Mouse (Mus musculus) neural tube, embryonic 11.5 days (tissue): ENCODE measurements around the gene Pole. TPM values are rescaled to one million over a fixed set of nuclear protein-coding genes. Genes with fewer than 3 reads are reported as not detected.
A peak's percentile ranks its signal among the peaks of the same experiment; 100 is the strongest.

Source experiments
- ATAC-seq: fragments of 200-750 bp; cut with Nextera tagmentation; 2 replicates; pipeline ENCODE4 v1.8.0; 2017; ENCODE audit warnings: moderate number of reproducible peaks, mild to moderate bottlenecking, moderate TSS enrichment, moderate library complexity; ENCODE audit not compliant: insufficient read depth, low FRiP score, low TSS enrichment
- DNase-seq: peaks from one replicate; pipeline ENCODE4 v3.0.0-alpha.2; 2015; ENCODE audit warnings: low spot score
- H3K27ac ChIP-seq: fragments of 300-500 bp; sonication (generic); 2 replicates; pipeline ENCODE4 v1.5.1; 2014; ENCODE audit warnings: low read depth, mild to moderate bottlenecking, low read length
- H3K27me3 ChIP-seq: fragments of 300-500 bp; sonication (generic); 2 replicates; pipeline ENCODE4 v1.6.1; 2014; ENCODE audit warnings: mild to moderate bottlenecking, low read length, mixed read lengths; ENCODE audit not compliant: control insufficient read depth, insufficient read depth
- H3K36me3 ChIP-seq: fragments of 300-500 bp; sonication (generic); 2 replicates; pipeline ENCODE4 v1.6.1; 2014; ENCODE audit warnings: mild to moderate bottlenecking, low read length, moderate library complexity, mixed read lengths; ENCODE audit not compliant: control insufficient read depth, insufficient read depth
- H3K4me1 ChIP-seq: fragments of 300-500 bp; sonication (generic); 2 replicates; pipeline ENCODE4 v1.6.1; 2014; ENCODE audit warnings: low read length, mixed read lengths; ENCODE audit not compliant: control insufficient read depth, insufficient read depth
- H3K4me2 ChIP-seq: fragments of 300-500 bp; sonication (generic); 2 replicates; pipeline ENCODE4 v1.6.1; 2014; ENCODE audit warnings: low read depth, mild to moderate bottlenecking, moderate library complexity
- H3K4me3 ChIP-seq: fragments of 300-500 bp; sonication (generic); 2 replicates; pipeline ENCODE4 v1.5.1; 2014; ENCODE audit warnings: low read depth, low read length
- H3K9ac ChIP-seq: fragments of 300-500 bp; sonication (generic); 2 replicates; pipeline ENCODE4 v1.6.1; 2014; ENCODE audit warnings: mild to moderate bottlenecking, low read length
- H3K9me3 ChIP-seq: fragments of 300-500 bp; sonication (generic); 2 replicates; pipeline ENCODE4 v1.6.1; 2016; ENCODE audit warnings: low read length; ENCODE audit not compliant: control insufficient read depth
- WGBS: fragments of 180-500 bp; shearing (Covaris S2); extraction: QIAGEN DNeasy Blood & Tissue Kit; methylation state at CpG from one replicate; pipeline ENCODE4 v1.1.7; 2014; 5-methylcytosine and 5-hydroxymethylcytosine counted together
- polyA plus RNA-seq: library from polyadenylated mRNA; unstranded; fragments of >200 nt; fragmentation: Nextera tagmentation; extraction: Ambion mirVana; gene quantifications from 2 replicates; pipeline ENCODE4 v1.2.1, GENCODE M21; 2014

Pole gene
- polyA plus RNA-seq, 1 experiment from 2014 or later, result 36.4 TPM

DNA sequence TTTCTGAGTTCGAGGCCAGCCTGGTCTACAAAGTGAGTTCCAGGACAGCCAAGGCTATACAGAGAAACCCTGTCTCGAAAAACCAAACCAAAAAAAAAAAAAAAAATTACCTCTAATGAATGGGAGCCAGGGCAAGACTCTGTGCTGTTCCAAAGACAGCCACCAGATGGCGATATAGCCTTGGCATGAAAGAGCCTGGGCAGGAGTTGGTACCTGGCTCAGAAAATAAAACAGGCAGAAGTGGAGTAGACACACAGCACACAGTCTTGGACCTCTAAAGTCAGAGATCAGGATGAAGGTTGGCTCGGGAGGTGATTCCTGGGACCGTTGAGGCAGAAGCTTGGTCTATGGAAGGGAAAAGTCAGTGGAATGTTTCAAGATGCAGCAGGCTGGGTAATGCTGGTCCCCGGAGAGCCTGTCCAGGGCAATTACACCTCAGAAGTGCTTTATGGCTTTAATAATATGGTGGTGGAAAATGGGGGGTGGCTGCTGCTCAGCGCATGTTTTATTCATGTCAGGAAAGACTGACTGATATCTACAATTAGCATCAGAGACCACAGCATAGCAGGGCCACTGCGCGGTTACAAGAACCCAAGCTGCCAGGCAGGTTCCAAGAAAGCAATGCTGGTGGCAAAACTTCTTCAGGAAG lies 71.5 kb downstream of the Pole start:
- peak; percentile 86 for DNase-seq
- H3K4me1 ChIP-seq, result no peaks in the 10 kb centered on the region
- WGBS, result 43% methylated on average over 8 of the region's 9 CpGs
- no peak overlapping the region for H3K4me2 ChIP-seq
- H3K9me3 ChIP-seq, result no peaks in the 10 kb centered on the region
- ATAC-seq, result peak; percentile 36; the same call in 1 of the 2 replicates
- H3K36me3 ChIP-seq, result no peaks in the 10 kb centered on the region; the same call in 1 of the 2 replicates
- peaks cover 4% of the 10 kb centered on the region; the same call in 1 of the 2 replicates for H3K27me3 ChIP-seq
- no peak overlapping the region for H3K9ac ChIP-seq
- no peak overlapping the region for H3K4me3 ChIP-seq
- H3K27ac ChIP-seq, result no peak overlapping the region

DNA sequence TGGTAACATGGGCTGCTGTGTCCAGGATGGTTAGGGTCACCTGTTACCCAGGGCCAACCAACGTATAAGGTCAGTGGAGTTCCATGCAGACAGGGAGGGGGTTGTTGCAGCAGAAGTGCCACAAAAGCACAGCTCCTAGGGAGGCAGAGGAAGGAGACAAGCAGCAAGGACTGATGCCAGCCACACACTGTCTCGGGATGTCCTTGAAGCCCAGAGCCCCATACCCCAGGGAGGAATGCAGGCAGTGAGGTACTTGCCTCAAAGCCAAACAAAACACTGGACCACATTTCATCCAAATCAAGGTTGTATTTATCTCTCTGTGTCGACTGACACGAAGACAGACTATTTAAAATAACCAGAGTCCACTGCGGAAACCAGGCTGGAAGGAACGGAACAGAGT lies 75.4 kb downstream of the Pole start:
- no peaks in the 10 kb centered on the region; the same call in 1 of the 2 replicates for H3K4me1 ChIP-seq
- no peaks in the 10 kb centered on the region for H3K27me3 ChIP-seq
- WGBS, result 88% methylated on average over 6 of the region's 6 CpGs
- H3K36me3 ChIP-seq, result no peaks in the 10 kb centered on the region; the same call in 1 of the 2 replicates
- no peak overlapping the region for H3K27ac ChIP-seq
- H3K9me3 ChIP-seq, result no peaks in the 10 kb centered on the region
- H3K4me2 ChIP-seq, result no peak overlapping the region
- H3K4me3 ChIP-seq, result no peak overlapping the region
- H3K9ac ChIP-seq, result no peak overlapping the region
- ATAC-seq (no peak), DNase-seq (no peak)

DNA sequence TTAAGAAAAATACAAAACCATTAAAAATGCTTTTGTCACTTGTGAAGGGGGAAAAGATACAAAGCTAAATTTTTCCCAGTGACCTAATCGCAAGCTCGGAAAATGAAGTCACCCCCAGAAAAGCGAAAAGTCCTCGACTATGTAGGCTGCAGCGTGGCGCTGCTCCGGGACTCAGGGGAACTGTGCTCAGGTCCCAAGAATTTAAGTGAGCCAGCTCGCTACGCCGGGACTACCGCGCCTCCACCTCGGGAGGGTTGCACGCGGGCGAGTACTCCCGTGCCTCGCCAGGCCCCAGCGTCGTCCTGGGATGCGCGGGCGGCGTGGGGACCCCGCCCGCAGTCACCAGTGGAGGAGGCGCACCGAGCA lies 76.7 kb downstream of the Pole start:
- WGBS, result 1% methylated on average over 28 of the region's 28 CpGs
- H3K9me3 ChIP-seq, result no peaks in the 10 kb centered on the region
- no peaks in the 10 kb centered on the region for H3K27me3 ChIP-seq
- H3K9ac ChIP-seq, result peak overlapping the region; percentile 54
- DNase-seq (no peak), ATAC-seq (0 out of 2 replicates have a peak, but pooled peaks have one; percentile 32)
- H3K4me1 ChIP-seq, result no peaks in the 10 kb centered on the region; the same call in 1 of the 2 replicates
- peak overlapping the region; percentile 83 for H3K4me2 ChIP-seq
- peaks cover 5% of the 10 kb centered on the region for H3K36me3 ChIP-seq
- H3K4me3 ChIP-seq, result peak overlapping the region; percentile 40
- no peak overlapping the region for H3K27ac ChIP-seq

DNA sequence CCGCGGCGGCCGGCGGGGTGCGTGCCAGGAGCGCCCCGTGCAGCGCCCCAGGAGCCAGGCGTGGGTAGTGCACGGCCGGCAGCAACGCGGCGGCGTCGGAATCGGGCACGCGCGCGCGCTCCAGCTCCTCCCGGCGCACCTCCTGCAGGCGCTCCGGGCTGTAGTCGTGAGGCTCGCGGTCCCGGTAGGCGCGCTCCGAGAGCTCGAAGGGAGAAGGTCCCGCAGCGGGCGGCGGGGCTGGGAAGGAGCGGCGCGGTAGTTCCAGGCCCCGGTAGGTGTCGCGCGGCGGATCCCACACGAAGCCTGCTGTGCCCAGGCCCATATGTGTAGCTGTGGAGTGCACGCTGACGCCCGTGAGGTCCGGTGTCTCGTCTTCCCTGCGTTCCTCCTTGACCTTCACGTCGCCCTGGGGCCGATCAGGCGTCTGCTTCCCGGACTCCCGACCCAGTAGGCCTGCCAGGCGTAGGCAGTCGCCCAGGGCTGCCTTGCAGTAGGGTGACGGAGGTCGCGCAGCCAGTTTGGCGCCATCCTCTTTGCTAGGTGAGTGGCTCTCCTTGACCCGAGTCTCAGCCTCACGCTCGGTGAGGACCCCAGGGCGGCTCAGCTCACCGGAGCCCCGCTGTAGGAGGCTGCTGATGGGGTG lies 77.2 kb downstream of the Pole start:
- Histone ChIP-seq H3K4me3 (peak overlapping the region; percentile 40), H3K9ac (peak overlapping the region; percentile 54), H3K27me3 (no peaks in the 10 kb centered on the region), H3K9me3 (no peaks in the 10 kb centered on the region), H3K4me2 (peak overlapping the region; percentile 83), H3K4me1 (no peaks in the 10 kb centered on the region; the same call in 1 of the 2 replicates), H3K36me3 (peaks cover 5% of the 10 kb centered on the region), H3K27ac (no peak overlapping the region)
- under 1% methylated on average over 59 of the region's 72 CpGs for WGBS
- ATAC-seq, result peak; percentile 78
- peak; percentile 82 for DNase-seq

DNA sequence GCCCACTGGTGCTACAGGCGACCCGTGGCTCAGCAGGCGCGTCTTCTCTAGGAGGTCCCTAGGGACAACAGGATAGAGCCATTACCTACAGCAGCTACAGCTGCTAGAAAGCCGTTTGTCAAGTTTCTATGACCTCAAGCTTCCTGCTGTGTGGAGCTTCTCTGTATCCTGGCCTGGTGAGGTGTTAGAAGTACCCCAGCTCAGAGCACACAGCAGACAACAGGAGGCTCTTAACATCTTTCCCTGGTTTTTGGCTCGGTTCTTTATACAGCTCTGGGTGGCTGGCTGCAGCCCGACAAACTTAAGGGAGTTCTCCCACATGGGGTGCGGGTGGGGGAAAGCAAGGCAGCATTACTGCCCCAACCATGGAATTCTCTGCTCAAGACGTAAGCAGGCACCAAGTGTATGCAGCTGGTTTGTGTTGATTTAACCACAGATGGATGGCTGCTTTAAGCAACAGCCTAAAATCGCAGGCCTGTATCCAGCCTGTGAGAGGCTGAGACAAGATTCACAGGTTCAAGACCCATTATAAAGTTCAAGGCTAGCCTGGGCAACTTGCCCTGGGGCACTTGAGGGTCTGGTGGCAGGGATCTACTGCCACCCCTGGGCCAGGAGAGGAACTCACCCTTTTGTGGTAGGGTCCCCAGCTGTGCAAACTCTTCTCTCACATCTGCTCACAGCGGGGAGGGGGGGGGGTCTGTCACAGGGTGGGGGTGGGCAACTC lies 77.9 kb downstream of the Pole start:
- no peak overlapping the region for H3K27ac ChIP-seq

DNA sequence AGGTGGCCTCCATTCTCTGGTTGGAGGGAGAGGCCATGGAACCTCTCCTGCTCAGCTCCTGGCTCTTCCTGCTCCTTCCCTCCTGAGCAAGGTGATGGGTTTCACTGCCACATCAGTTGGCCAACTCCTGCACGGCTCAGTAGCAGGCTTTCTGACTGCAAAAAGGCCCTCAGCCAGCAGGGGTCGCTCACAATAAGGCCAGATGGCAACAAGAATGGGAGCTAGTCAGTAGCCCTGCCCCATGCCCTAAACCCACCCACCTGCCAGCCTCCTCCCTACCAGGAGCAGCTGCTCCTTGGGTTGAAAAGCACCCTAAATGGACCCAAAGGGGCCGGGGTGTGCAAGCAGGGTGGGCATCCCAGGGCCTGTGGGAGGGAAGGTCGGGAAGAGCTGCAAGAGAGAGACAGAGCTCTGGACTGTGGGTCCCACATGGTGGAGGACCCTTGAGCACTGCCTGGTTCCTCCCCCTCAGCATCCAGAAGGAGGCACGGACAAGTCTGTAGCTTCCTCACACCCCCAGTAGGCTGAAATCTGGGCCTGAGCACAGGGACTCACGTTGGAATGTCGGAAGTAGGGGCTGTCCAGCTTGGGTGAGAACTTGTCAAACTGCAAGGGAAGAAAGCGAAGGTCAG lies 90.8 kb downstream of the Pole start:
- DNase-seq (peak; percentile 82), ATAC-seq (peak; percentile 56)
- no peak overlapping the region for H3K4me2 ChIP-seq
- no peak overlapping the region for H3K9ac ChIP-seq
- 0 out of 2 replicates have a peak, but pooled peaks cover 5% of the 10 kb centered on the region for H3K4me1 ChIP-seq
- no peak overlapping the region for H3K27ac ChIP-seq
- no peaks in the 10 kb centered on the region for H3K27me3 ChIP-seq
- 55% methylated on average over 8 of the region's 8 CpGs for WGBS
- H3K9me3 ChIP-seq, result no peaks in the 10 kb centered on the region
- H3K4me3 ChIP-seq, result no peak overlapping the region
- H3K36me3 ChIP-seq, result peaks cover 27% of the 10 kb centered on the region

More for the DNA sequence above, 77.9 kb downstream of the Pole start:
- peak; percentile 11; the same call in 1 of the 2 replicates for ATAC-seq
- peak overlapping the region; percentile 40; the same call in 1 of the 2 replicates for H3K4me3 ChIP-seq
- H3K9ac ChIP-seq, result peak overlapping the region; percentile 54; the same call in 1 of the 2 replicates
- WGBS, result 25% methylated on average over 11 of the region's 11 CpGs
- no peaks in the 10 kb centered on the region for H3K9me3 ChIP-seq
- H3K4me2 ChIP-seq, result peak overlapping the region; percentile 83
- H3K27me3 ChIP-seq, result no peaks in the 10 kb centered on the region
- no peaks in the 10 kb centered on the region; the same call in 1 of the 2 replicates for H3K4me1 ChIP-seq
- peaks cover 9% of the 10 kb centered on the region for H3K36me3 ChIP-seq
- DNase-seq, result no peak

DNA sequence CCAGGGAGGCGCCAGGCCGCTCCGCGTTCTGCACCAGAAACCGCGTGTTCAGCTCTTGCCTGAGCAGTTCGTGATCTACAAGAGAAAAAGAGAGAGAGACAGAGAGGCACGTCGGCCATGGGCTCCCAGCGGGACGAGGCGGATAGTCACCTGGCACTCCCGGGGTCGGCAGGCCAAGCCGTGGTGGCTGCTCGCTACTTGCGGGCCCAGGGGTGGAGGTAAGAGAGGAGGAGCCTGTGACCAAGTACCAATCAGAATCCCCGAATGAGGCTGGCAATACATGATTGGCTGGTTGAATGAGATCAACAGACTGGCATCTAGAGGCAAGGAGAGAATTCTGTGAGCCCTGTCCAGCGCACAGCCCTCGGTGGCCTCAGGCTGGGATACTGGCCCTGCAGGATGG lies 92.1 kb downstream of the Pole start:
- peak; percentile 39; the same call in 1 of the 2 replicates for ATAC-seq
- DNase-seq, result no peak
- H3K9me3 ChIP-seq, result no peaks in the 10 kb centered on the region
- peak overlapping the region; percentile 14; the same call in 1 of the 2 replicates for H3K4me2 ChIP-seq
- peaks cover 27% of the 10 kb centered on the region for H3K36me3 ChIP-seq
- 0 out of 2 replicates have a peak, but pooled peaks cover 5% of the 10 kb centered on the region for H3K4me1 ChIP-seq
- H3K4me3 ChIP-seq, result no peak overlapping the region
- peak overlapping the region; percentile 6; the same call in 1 of the 2 replicates for H3K9ac ChIP-seq
- 21% methylated on average over 20 of the region's 20 CpGs for WGBS
- no peaks in the 10 kb centered on the region for H3K27me3 ChIP-seq
- H3K27ac ChIP-seq, result no peak overlapping the region

DNA sequence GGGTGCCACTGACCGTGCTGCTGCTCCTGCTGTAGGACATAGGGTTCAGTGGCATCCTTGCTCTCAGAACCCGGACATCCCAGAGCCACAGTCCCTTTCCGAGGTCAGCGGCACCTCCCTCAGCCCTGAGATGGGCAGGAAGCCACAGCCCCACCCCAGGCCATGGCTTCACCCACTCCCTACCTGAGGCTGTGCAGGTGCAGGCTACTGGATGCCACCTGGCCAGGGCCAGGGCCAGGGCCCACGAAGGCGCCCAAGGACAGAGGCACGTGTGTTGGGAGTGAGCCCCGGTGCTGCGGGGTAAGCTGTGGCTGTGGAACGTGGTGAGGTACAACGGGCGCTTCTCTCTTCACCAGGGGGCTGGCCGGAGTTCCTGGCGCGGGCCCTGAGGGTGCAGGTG lies 93.0 kb downstream of the Pole start:
- DNase-seq, result no peak
- no peak overlapping the region for H3K27ac ChIP-seq
- H3K4me3 ChIP-seq, result no peak overlapping the region
- H3K27me3 ChIP-seq, result no peaks in the 10 kb centered on the region
- H3K9ac ChIP-seq, result no peak overlapping the region
- WGBS, result 90% methylated on average over 15 of the region's 15 CpGs
- H3K4me1 ChIP-seq, result 0 out of 2 replicates have a peak, but pooled peaks cover 5% of the 10 kb centered on the region
- no peak overlapping the region for H3K4me2 ChIP-seq
- no peak for ATAC-seq
- H3K36me3 ChIP-seq, result peaks cover 27% of the 10 kb centered on the region
- no peaks in the 10 kb centered on the region for H3K9me3 ChIP-seq
